Mouse (Mus musculus) heart, adult 10 weeks (tissue): Measurements from ENCODE around the gene Gm9639. TPM values are rescaled to one million over a fixed set of nuclear protein-coding genes. Genes with fewer than 3 reads are reported as not detected.

Source experiments
- polyA plus RNA-seq: library from polyadenylated mRNA; stranded (reverse); fragments of 350-450 nt; fragmentation: Illumina TruSeq; extraction: RNeasy Lipid Tissue Mini Kit (QIAGEN cat#74804); gene quantifications from one replicate; pipeline ENCODE4 v1.2.3, GENCODE M21; 2014; ENCODE audit warnings: low read depth, low replicate concordance

Gm9639 gene
- polyA plus RNA-seq = not detected

GRCm38 (mm10) chr10:77794976-77795375 is at the start of gene Gm9639:
Gene Gm9639, minus strand, starts transcription at chr10:77795076.

GRCm38 (mm10) chr10:77835647-77836046 is 40.8 kb upstream of the Gm9639 start, which contains the start of gene Krtap10-10:
Gene Krtap10-10, plus strand, starts transcription at chr10:77835947.

GRCm38 (mm10) chr10:77826951-77827350 is 32.1 kb upstream of the Gm9639 start, which contains the start of gene Krtap10-4:
Gene Krtap10-4, minus strand, starts transcription at chr10:77827095.

GRCm38 (mm10) chr10:77814382-77814781 is 19.5 kb upstream of the Gm9639 start, which contains the start of gene Gm2696:
Gene Gm2696, plus strand, starts transcription at chr10:77814682.

GRCm38 (mm10) chr10:77811743-77812142 is 16.9 kb upstream of the Gm9639 start, which contains the start of gene Gm9507:
Gene Gm9507, minus strand, starts transcription at chr10:77811843.

GRCm38 (mm10) chr10:77798921-77799508 is 4.1 kb upstream of the Gm9639 start, which contains the start of gene Gm19668:
Gene Gm19668, minus strand, starts transcription at chr10:77799133.

GRCm38 (mm10) chr10:77787876-77788275 is 7.0 kb downstream of the Gm9639 start, which contains the start of gene Gm7137:
Gene Gm7137, minus strand, starts transcription at chr10:77788200.

GRCm38 (mm10) chr10:77782442-77782841 is 12.4 kb downstream of the Gm9639 start, which contains the start of gene Gm3250:
Gene Gm3250, minus strand, starts transcription at chr10:77782542.

GRCm38 (mm10) chr10:77776844-77777243 is 18.0 kb downstream of the Gm9639 start, which contains the start of gene Gm7138:
Gene Gm7138, minus strand, starts transcription at chr10:77776944.

GRCm38 (mm10) chr10:77771225-77771624 is 23.7 kb downstream of the Gm9639 start, which contains the start of gene Gm3238:
Gene Gm3238, minus strand, starts transcription at chr10:77771325.

GRCm38 (mm10) chr10:77759582-77759981 is 35.3 kb downstream of the Gm9639 start, which contains the start of gene Gm3233:
Gene Gm3233, minus strand, starts transcription at chr10:77759682.

GRCm38 (mm10) chr10:77751254-77751653 is 43.6 kb downstream of the Gm9639 start, which contains the start of gene Gm9736:
Gene Gm9736, minus strand, starts transcription at chr10:77751354.

Other genes with a start within 250 kb of the Gm9639 start
- 132 TPM for gene Pttg1ip, start 213.4 kb downstream of the Gm9639 start, polyA plus RNA-seq
- gene Sumo3, start 189.0 kb downstream of the Gm9639 start, polyA plus RNA-seq = 87.1 TPM
- not detected for gene Gm49325, start 188.9 kb downstream of the Gm9639 start, polyA plus RNA-seq
- 65.2 TPM for gene Ube2g2, start 172.8 kb downstream of the Gm9639 start, polyA plus RNA-seq
- not detected for gene Tspear, start 108.5 kb downstream of the Gm9639 start, polyA plus RNA-seq
- not detected for gene Gm19402, start 104.3 kb downstream of the Gm9639 start, polyA plus RNA-seq
- not detected for gene Gm9508, start 97.8 kb downstream of the Gm9639 start, polyA plus RNA-seq
- gene Gm10272, start 88.5 kb downstream of the Gm9639 start, polyA plus RNA-seq = not detected
- not detected for gene Gm10024, start 83.6 kb downstream of the Gm9639 start, polyA plus RNA-seq
- gene Gm10142, start 79.3 kb downstream of the Gm9639 start, polyA plus RNA-seq = not detected
- not detected for gene Krtap12-1, start 74.5 kb downstream of the Gm9639 start, polyA plus RNA-seq
- not detected for gene Gm10100, start 68.6 kb downstream of the Gm9639 start, polyA plus RNA-seq
- gene Gm18596, start 52.4 kb downstream of the Gm9639 start, polyA plus RNA-seq = not detected
- gene Gm9736, start 43.7 kb downstream of the Gm9639 start, polyA plus RNA-seq = not detected
- not detected for gene Gm3233, start 35.4 kb downstream of the Gm9639 start, polyA plus RNA-seq
- gene Gm3238, start 23.8 kb downstream of the Gm9639 start, polyA plus RNA-seq = not detected
- gene Gm7138, start 18.1 kb downstream of the Gm9639 start, polyA plus RNA-seq = not detected
- gene Gm3250, start 12.5 kb downstream of the Gm9639 start, polyA plus RNA-seq = not detected
- not detected for gene Gm7137, start 6.9 kb downstream of the Gm9639 start, polyA plus RNA-seq
- gene Gm19668, start 4.1 kb upstream of the Gm9639 start, polyA plus RNA-seq = not detected
- not detected for gene Gm9507, start 16.8 kb upstream of the Gm9639 start, polyA plus RNA-seq
- not detected for gene Gm2696, start 19.6 kb upstream of the Gm9639 start, polyA plus RNA-seq
- not detected for gene Krtap10-4, start 32.0 kb upstream of the Gm9639 start, polyA plus RNA-seq
- gene Krtap10-10, start 40.9 kb upstream of the Gm9639 start, polyA plus RNA-seq = not detected
- gene Gm36176, start 51.7 kb upstream of the Gm9639 start, polyA plus RNA-seq = not detected
- gene Gm10318, start 57.8 kb upstream of the Gm9639 start, polyA plus RNA-seq = not detected
- not detected for gene Gm3285, start 66.9 kb upstream of the Gm9639 start, polyA plus RNA-seq
- 0.13 TPM for gene Lrrc3, start 107.5 kb upstream of the Gm9639 start, polyA plus RNA-seq
- gene Trpm2, start 175.5 kb upstream of the Gm9639 start, polyA plus RNA-seq = 0.55 TPM
- gene 1810043G02Rik, start 183.4 kb upstream of the Gm9639 start, polyA plus RNA-seq = 14.6 TPM
- gene Pfkl, start 215.0 kb upstream of the Gm9639 start, polyA plus RNA-seq = 73.9 TPM
- not detected for gene Dnmt3l, start 246.9 kb upstream of the Gm9639 start, polyA plus RNA-seq
- not detected for gene Aire, start 248.5 kb upstream of the Gm9639 start, polyA plus RNA-seq